Mouse (Mus musculus) embryonic facial prominence, embryonic 11.5 days (tissue): Measurements from ENCODE around the gene Txk. TPM values are rescaled to one million over a fixed set of nuclear protein-coding genes. Genes with fewer than 3 reads are reported as not detected.

Source experiments
- ATAC-seq: fragments of 200-750 bp; cut with Nextera tagmentation; replicated peaks from 2 replicates; pipeline ENCODE4 v1.8.0; 2017; ENCODE audit warnings: low read depth; ENCODE audit not compliant: insufficient number of reproducible peaks, low FRiP score, low TSS enrichment
- DNase-seq: peaks from one replicate; pipeline ENCODE4 v3.0.0-alpha.2; 2015; ENCODE audit warnings: low spot score
- H3K27ac ChIP-seq: fragments of 300-500 bp; sonication (generic); replicated peaks from 2 replicates; pipeline ENCODE4 v1.5.1; 2014; ENCODE audit warnings: mild to moderate bottlenecking, low read depth, low read length, control low read depth
- H3K27me3 ChIP-seq: fragments of 300-500 bp; sonication (generic); 2 replicates; pipeline ENCODE4 v1.6.1; 2014; ENCODE audit warnings: mild to moderate bottlenecking, low read length, moderate library complexity, mixed read lengths; ENCODE audit not compliant: control insufficient read depth, insufficient read depth
- H3K36me3 ChIP-seq: fragments of 300-500 bp; sonication (generic); replicated peaks from 2 replicates; pipeline ENCODE4 v1.6.1; 2014; ENCODE audit warnings: low read depth, mild to moderate bottlenecking, low read length, moderate library complexity, mixed read lengths; ENCODE audit not compliant: control insufficient read depth, insufficient read depth
- H3K4me1 ChIP-seq: fragments of 300-500 bp; sonication (generic); 2 replicates; pipeline ENCODE4 v1.6.1; 2014; ENCODE audit warnings: low read length, mixed read lengths; ENCODE audit not compliant: control insufficient read depth, insufficient read depth
- H3K4me2 ChIP-seq: fragments of 300-500 bp; sonication (generic); 2 replicates; pipeline ENCODE4 v1.6.1; 2014; ENCODE audit warnings: low read depth, mild to moderate bottlenecking, control low read depth, low read length, moderate library complexity
- H3K4me3 ChIP-seq: fragments of 300-500 bp; sonication (generic); 2 replicates; pipeline ENCODE4 v1.5.1; 2014; ENCODE audit warnings: low read depth, low read length, control low read depth
- H3K9ac ChIP-seq: fragments of 300-500 bp; sonication (generic); replicated peaks from 2 replicates; pipeline ENCODE4 v1.6.1; 2014; ENCODE audit warnings: mild to moderate bottlenecking, control low read depth, low read length
- H3K9me3 ChIP-seq: fragments of 300-500 bp; sonication (generic); replicated peaks from 2 replicates; pipeline ENCODE4 v1.6.1; 2016; ENCODE audit warnings: mild to moderate bottlenecking, low read length, inconsistent platforms, mixed read lengths; ENCODE audit not compliant: control insufficient read depth
- WGBS: fragments of 180-500 bp; shearing (Covaris S2); extraction: QIAGEN DNeasy Blood & Tissue Kit; methylation state at CpG from one replicate; pipeline ENCODE4 v1.1.7; 2014; 5-methylcytosine and 5-hydroxymethylcytosine counted together
- polyA plus RNA-seq: library from polyadenylated mRNA; unstranded; fragments of >200 nt; fragmentation: Nextera tagmentation; extraction: Ambion mirVana; gene quantifications from 2 replicates; pipeline ENCODE4 v1.2.1, GENCODE M21; 2014

The Txk gene
- polyA plus RNA-seq, 1 experiment from 2014 or later, result 0.13 TPM

- WGBS, result 88% methylated on average over 6 of the region's 6 CpGs
- H3K4me1 ChIP-seq, result no peaks in the 10 kb centered on the region
- H3K9ac ChIP-seq, result no peak overlapping the region
- H3K27me3 ChIP-seq, result no peaks in the 10 kb centered on the region
- no peak overlapping the region for H3K4me2 ChIP-seq
- H3K27ac ChIP-seq, result no peak overlapping the region
- no peaks in the 10 kb centered on the region for H3K36me3 ChIP-seq
- H3K4me3 ChIP-seq, result no peak overlapping the region
- ATAC-seq (no peak), DNase-seq (no peak)
- no peaks in the 10 kb centered on the region for H3K9me3 ChIP-seq
Measured at GRCm38 (mm10) chr5:72681451-72681850, 71.1 kb downstream of the Txk start.

- H3K27me3 ChIP-seq, result no peaks in the 10 kb centered on the region
- DNase-seq, result no peak
- H3K9ac ChIP-seq, result no peak overlapping the region
- H3K4me3 ChIP-seq, result no peak overlapping the region
- no peak overlapping the region for H3K27ac ChIP-seq
- no peak for ATAC-seq
- H3K4me2 ChIP-seq, result no peak overlapping the region
- H3K9me3 ChIP-seq, result no peaks in the 10 kb centered on the region
- WGBS, result 87% methylated on average over 9 of the region's 9 CpGs
- no peaks in the 10 kb centered on the region for H3K36me3 ChIP-seq
- no peaks in the 10 kb centered on the region for H3K4me1 ChIP-seq
Measured at GRCm38 (mm10) chr5:72674994-72675542, 77.5 kb downstream of the Txk start.

GRCm38 (mm10) chr5:72671017-72671699, 81.4 kb downstream of the Txk start:
- Histone ChIP-seq H3K27me3 (no peaks in the 10 kb centered on the region), H3K4me3 (no peak overlapping the region), H3K36me3 (no peaks in the 10 kb centered on the region), H3K9me3 (no peaks in the 10 kb centered on the region), H3K4me1 (no peaks in the 10 kb centered on the region), H3K9ac (no peak overlapping the region), H3K27ac (no peak overlapping the region), H3K4me2 (no peak overlapping the region)
- WGBS, result 72% methylated on average over 8 of the region's 8 CpGs
- no peak for DNase-seq
- ATAC-seq, result no peak

GRCm38 (mm10) chr5:72668351-72668750, 84.2 kb downstream of the Txk start:
- no peak overlapping the region for H3K9ac ChIP-seq

GRCm38 (mm10) chr5:72666428-72666827, 86.1 kb downstream of the Txk start:
- 82% methylated on average over 7 of the region's 7 CpGs for WGBS
- DNase-seq (no peak), ATAC-seq (no peak)
- Histone ChIP-seq H3K9ac (no peak overlapping the region), H3K36me3 (no peaks in the 10 kb centered on the region), H3K27ac (no peak overlapping the region), H3K4me3 (no peak overlapping the region), H3K27me3 (no peaks in the 10 kb centered on the region), H3K4me2 (no peak overlapping the region), H3K9me3 (no peaks in the 10 kb centered on the region), H3K4me1 (no peaks in the 10 kb centered on the region)

More at GRCm38 (mm10) chr5:72668351-72668750, 84.2 kb downstream of the Txk start:
- Histone ChIP-seq H3K4me1 (no peaks in the 10 kb centered on the region), H3K4me2 (no peak overlapping the region), H3K4me3 (no peak overlapping the region), H3K9me3 (no peaks in the 10 kb centered on the region), H3K27me3 (no peaks in the 10 kb centered on the region), H3K36me3 (no peaks in the 10 kb centered on the region), H3K27ac (no peak overlapping the region)
- no peak for ATAC-seq
- no peak for DNase-seq
- 86% methylated on average over 9 of the region's 9 CpGs for WGBS

GRCm38 (mm10) chr5:72665281-72665680, 87.3 kb downstream of the Txk start:
- Histone ChIP-seq H3K27ac (no peak overlapping the region), H3K4me3 (no peak overlapping the region), H3K9me3 (no peaks in the 10 kb centered on the region), H3K9ac (no peak overlapping the region), H3K4me1 (no peaks in the 10 kb centered on the region), H3K27me3 (no peaks in the 10 kb centered on the region), H3K36me3 (no peaks in the 10 kb centered on the region), H3K4me2 (no peak overlapping the region)
- DNase-seq (peak; percentile 74), ATAC-seq (no peak)
- WGBS, result 25% methylated on average over 5 of the region's 5 CpGs

GRCm38 (mm10) chr5:72664854-72665253, 87.7 kb downstream of the Txk start:
- 49% methylated on average over 3 of the region's 3 CpGs for WGBS
- Histone ChIP-seq H3K9ac (no peak overlapping the region), H3K4me3 (no peak overlapping the region), H3K27me3 (no peaks in the 10 kb centered on the region), H3K27ac (no peak overlapping the region), H3K4me2 (no peak overlapping the region), H3K9me3 (no peaks in the 10 kb centered on the region), H3K4me1 (no peaks in the 10 kb centered on the region), H3K36me3 (no peaks in the 10 kb centered on the region)
- DNase-seq, result no peak
- no peak for ATAC-seq

GRCm38 (mm10) chr5:72664126-72664525, 88.5 kb downstream of the Txk start:
- Histone ChIP-seq H3K4me3 (no peak overlapping the region), H3K4me1 (no peaks in the 10 kb centered on the region), H3K27me3 (no peaks in the 10 kb centered on the region), H3K27ac (no peak overlapping the region), H3K9ac (no peak overlapping the region), H3K9me3 (no peaks in the 10 kb centered on the region), H3K4me2 (no peak overlapping the region), H3K36me3 (no peaks in the 10 kb centered on the region)
- no peak for DNase-seq
- no peak for ATAC-seq
- 93% methylated on average over 5 of the region's 5 CpGs for WGBS
